Mouse (Mus musculus) frontal cortex, postnatal 14 days (tissue): ENCODE results near the gene Ablim1.

Source experiments
- DNase-seq, 2 experiments: peaks; one replicate each; pipeline ENCODE4 v3.0.0; 2022; ENCODE audit warnings: low spot score in 2 of 2

Ablim1 gene

GRCm38 (mm10) chr19:57185021-57185420 lies 129.7 kb downstream of the Ablim1 start:
- DNase-seq = no peak

- no peak for DNase-seq
Measured at GRCm38 (mm10) chr19:57182938-57183720, 131.6 kb downstream of the Ablim1 start.

GRCm38 (mm10) chr19:57181852-57182528 lies 132.7 kb downstream of the Ablim1 start:
- DNase-seq = no peak

GRCm38 (mm10) chr19:57181317-57181716 lies 133.4 kb downstream of the Ablim1 start:
- DNase-seq = no peak

- DNase-seq = no peak
Measured at GRCm38 (mm10) chr19:57180908-57181307, 133.8 kb downstream of the Ablim1 start.

GRCm38 (mm10) chr19:57180333-57180732 lies 134.4 kb downstream of the Ablim1 start:
- DNase-seq = no peak

- DNase-seq = no peak
Measured at GRCm38 (mm10) chr19:57179269-57179668, 135.4 kb downstream of the Ablim1 start.

- DNase-seq = no peak
Measured at GRCm38 (mm10) chr19:57177334-57177733, 137.4 kb downstream of the Ablim1 start.

- DNase-seq = no peak
Measured at GRCm38 (mm10) chr19:57175077-57175476, 139.6 kb downstream of the Ablim1 start.

GRCm38 (mm10) chr19:57174541-57174940 lies 140.2 kb downstream of the Ablim1 start:
- no peak for DNase-seq

- DNase-seq = no peak
Measured at GRCm38 (mm10) chr19:57174045-57174444, 140.7 kb downstream of the Ablim1 start.

- no peak for DNase-seq
Measured at GRCm38 (mm10) chr19:57172321-57172720, 142.4 kb downstream of the Ablim1 start.

GRCm38 (mm10) chr19:57170880-57171279 lies 143.8 kb downstream of the Ablim1 start:
- no peak for DNase-seq

GRCm38 (mm10) chr19:57169485-57169884 lies 145.2 kb downstream of the Ablim1 start:
- no peak for DNase-seq

- DNase-seq = no peak
Measured at GRCm38 (mm10) chr19:57167721-57168120, 147.0 kb downstream of the Ablim1 start.

- DNase-seq = no peak
Measured at GRCm38 (mm10) chr19:57164882-57165281, 149.8 kb downstream of the Ablim1 start.

- no peak for DNase-seq
Measured at GRCm38 (mm10) chr19:57163315-57163714, 151.4 kb downstream of the Ablim1 start.

GRCm38 (mm10) chr19:57161978-57162727 lies 152.6 kb downstream of the Ablim1 start:
- no peak for DNase-seq

GRCm38 (mm10) chr19:57161010-57161660 lies 153.6 kb downstream of the Ablim1 start:
- no peak for DNase-seq

- DNase-seq = no peak
Measured at GRCm38 (mm10) chr19:57157731-57158343, 156.9 kb downstream of the Ablim1 start.

GRCm38 (mm10) chr19:57155121-57155884 lies 159.4 kb downstream of the Ablim1 start:
- DNase-seq = no peak
